Mouse (Mus musculus) heart, embryonic 14.5 days (tissue): Measurements from ENCODE around the gene Il17rb. TPM values are rescaled to one million over a fixed set of nuclear protein-coding genes. Genes with fewer than 3 reads are reported as not detected.

Source experiments
- ATAC-seq: fragments of 200-750 bp; cut with Nextera tagmentation; 2 replicates; pipeline ENCODE4 v1.8.0; 2017; ENCODE audit warnings: low read depth, moderate TSS enrichment; ENCODE audit not compliant: insufficient number of reproducible peaks, insufficient read depth, low FRiP score
- H3K27ac ChIP-seq, 2 experiments: fragments of 200-500 bp in 1 of 2; fragments of 300-500 bp in 1 of 2; sonication (generic) in 1 of 2; replicated peaks in 1 of 2; 2 replicates each; pipeline ENCODE4 v1.5.1; 2012 to 2014; ENCODE audit warnings: low read depth in 2 of 2, low read length in 2 of 2, control low read depth in 1 of 2, mild to moderate bottlenecking in 1 of 2, mixed read lengths in 1 of 2; ENCODE audit not compliant: control insufficient read depth in 1 of 2, insufficient read depth in 1 of 2
- H3K27me3 ChIP-seq: fragments of 300-500 bp; sonication (generic); 2 replicates; pipeline ENCODE4 v1.6.1; 2014; ENCODE audit warnings: mild to moderate bottlenecking, low read length, control low read depth; ENCODE audit not compliant: control insufficient read depth, insufficient read depth
- H3K36me3 ChIP-seq: fragments of 300-500 bp; sonication (generic); 2 replicates; pipeline ENCODE4 v1.6.1; 2014; ENCODE audit warnings: mild to moderate bottlenecking, control low read depth, low read length, mixed read lengths; ENCODE audit not compliant: control insufficient read depth, insufficient read depth
- H3K4me1 ChIP-seq, 2 experiments: fragments of 200-500 bp in 1 of 2; fragments of 300-500 bp in 1 of 2; sonication (generic) in 1 of 2; 2 replicates each; pipeline ENCODE4 v1.6.1; 2012 to 2014; ENCODE audit warnings: low read length in 2 of 2, control low read depth in 1 of 2, mixed read lengths in 1 of 2; ENCODE audit not compliant: control insufficient read depth in 2 of 2, insufficient read depth in 2 of 2
- H3K4me2 ChIP-seq: fragments of 300-500 bp; sonication (generic); 2 replicates; pipeline ENCODE4 v1.6.1; 2014; ENCODE audit warnings: mild to moderate bottlenecking, low read length
- H3K4me3 ChIP-seq, 2 experiments: fragments of 200-500 bp in 1 of 2; fragments of 300-500 bp in 1 of 2; sonication (generic) in 1 of 2; 2 replicates each; pipeline ENCODE4 v1.5.1; 2012 to 2014; ENCODE audit warnings: low read length in 2 of 2, mild to moderate bottlenecking in 2 of 2, control low read depth in 1 of 2, low read depth in 1 of 2, moderate library complexity in 1 of 2; ENCODE audit not compliant: control insufficient read depth in 1 of 2, insufficient read depth in 1 of 2
- H3K9ac ChIP-seq: fragments of 300-500 bp; sonication (generic); 2 replicates; pipeline ENCODE4 v1.6.1; 2014; ENCODE audit warnings: mild to moderate bottlenecking, low read length
- H3K9me3 ChIP-seq: fragments of 300-500 bp; sonication (generic); 2 replicates; pipeline ENCODE4 v1.6.1; 2016; ENCODE audit warnings: low read length, control low read depth; ENCODE audit not compliant: control insufficient read depth
- WGBS: fragments of 180-500 bp; shearing (Covaris S2); extraction: QIAGEN DNeasy Blood & Tissue Kit; methylation state at CpG from one replicate; pipeline ENCODE4 v1.1.7; 2014; 5-methylcytosine and 5-hydroxymethylcytosine counted together
- polyA plus RNA-seq: library from polyadenylated mRNA; unstranded; fragments of >200 nt; fragmentation: Nextera tagmentation; extraction: Ambion mirVana; gene quantifications from 2 replicates; pipeline ENCODE4 v1.2.1, GENCODE M21; 2014

Il17rb gene
- polyA plus RNA-seq, 1 experiment from 2014 or later: 0.36 TPM

DNA sequence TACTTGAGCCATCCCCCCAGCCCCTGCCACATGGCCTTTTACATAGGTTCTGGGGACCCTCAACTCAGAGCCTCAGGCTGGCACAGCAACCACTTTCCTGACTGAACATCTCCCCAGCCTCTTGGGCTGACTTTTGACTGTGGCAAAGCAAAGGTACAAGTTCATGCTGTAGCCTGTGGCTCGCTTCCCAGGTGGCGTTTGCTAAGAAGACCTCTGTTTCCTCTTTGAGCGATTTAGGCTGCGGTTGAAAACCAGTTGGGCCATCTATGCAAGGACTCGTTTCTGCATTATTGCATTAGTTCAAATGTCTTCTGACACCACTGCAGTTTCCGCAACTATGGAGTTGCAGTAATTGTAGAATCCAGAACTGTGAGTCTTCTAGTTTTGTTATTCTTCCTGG lies 13.8 kb upstream of the Il17rb start:
- Histone ChIP-seq H3K4me1 (no peaks in the 10 kb centered on the region), H3K4me3 (no peak overlapping the region), H3K27me3 (no peaks in the 10 kb centered on the region), H3K9me3 (no peaks in the 10 kb centered on the region), H3K9ac (no peak overlapping the region), H3K36me3 (no peaks in the 10 kb centered on the region), H3K27ac (no peak overlapping the region), H3K4me2 (no peak overlapping the region)
- ATAC-seq: no peak
- 91% methylated on average over 6 of the region's 6 CpGs for WGBS

DNA sequence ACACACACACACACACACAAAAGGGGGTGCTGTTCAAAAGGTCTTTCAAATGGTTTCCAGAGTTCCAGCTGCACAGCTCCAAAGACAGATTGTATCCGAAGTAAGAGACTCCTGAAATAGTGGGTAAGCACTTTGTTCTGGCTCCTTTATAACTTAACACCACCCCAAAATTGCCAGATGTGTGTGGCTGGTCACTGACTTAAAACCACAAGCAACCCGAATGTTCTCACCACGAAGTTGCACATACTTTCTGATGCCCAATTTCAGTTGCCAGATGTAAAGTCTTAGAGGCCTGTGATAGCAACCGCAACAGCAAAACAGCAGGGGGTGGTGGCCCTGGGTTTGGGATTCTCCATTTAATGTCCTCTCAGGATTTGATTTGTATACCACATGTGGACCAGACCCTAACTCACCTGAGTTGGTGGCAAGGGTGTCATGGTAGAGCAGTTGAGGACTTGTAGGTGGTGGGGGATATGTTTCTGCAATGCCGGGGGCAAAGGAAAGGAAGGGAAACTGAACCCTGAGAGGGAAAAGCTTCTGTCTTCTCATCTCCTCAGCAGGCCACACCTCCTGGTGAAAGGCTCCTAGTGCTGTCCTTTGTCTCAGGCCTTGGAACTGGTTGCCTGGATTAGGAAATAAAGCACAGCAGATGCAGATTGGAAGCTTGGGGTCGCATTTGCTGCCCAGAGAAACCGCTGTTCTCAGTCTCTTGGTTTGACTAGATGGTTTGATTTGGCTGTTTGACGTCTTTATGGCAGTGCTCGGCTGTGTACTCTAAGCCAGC lies 11.3 kb upstream of the Il17rb start:
- Histone ChIP-seq H3K4me2 (no peak overlapping the region), H3K27ac (no peak overlapping the region), H3K27me3 (no peaks in the 10 kb centered on the region), H3K9ac (no peak overlapping the region), H3K4me1 (no peaks in the 10 kb centered on the region), H3K9me3 (no peaks in the 10 kb centered on the region), H3K4me3 (no peak overlapping the region), H3K36me3 (no peaks in the 10 kb centered on the region)
- no peak for ATAC-seq
- 62% methylated on average over 9 of the region's 9 CpGs for WGBS

DNA sequence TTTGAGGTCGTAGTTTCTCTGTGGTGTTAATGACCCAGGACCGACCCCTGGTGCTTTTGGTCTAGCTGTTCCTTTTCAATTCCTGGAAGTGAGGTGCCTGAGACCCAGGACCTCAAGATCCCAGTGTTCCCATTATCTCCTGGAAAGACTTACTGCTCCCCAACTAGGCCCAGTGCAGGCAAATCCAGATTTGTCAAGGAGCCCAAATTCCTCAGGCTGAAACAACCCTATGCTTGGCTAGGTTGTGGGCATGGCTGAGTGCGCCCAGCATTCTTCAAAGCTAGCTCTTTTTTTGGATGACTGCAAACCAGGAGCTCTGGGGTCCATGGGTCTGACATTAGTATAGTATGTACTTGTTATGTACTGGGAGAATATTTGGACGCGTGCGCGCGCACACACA lies 10.7 kb upstream of the Il17rb start:
- Histone ChIP-seq H3K4me1 (no peaks in the 10 kb centered on the region), H3K9me3 (no peaks in the 10 kb centered on the region), H3K36me3 (no peaks in the 10 kb centered on the region), H3K9ac (no peak overlapping the region), H3K4me3 (no peak overlapping the region), H3K4me2 (no peak overlapping the region), H3K27ac (no peak overlapping the region), H3K27me3 (no peaks in the 10 kb centered on the region)
- 88% methylated on average over 8 of the region's 8 CpGs for WGBS
- no peak for ATAC-seq

DNA sequence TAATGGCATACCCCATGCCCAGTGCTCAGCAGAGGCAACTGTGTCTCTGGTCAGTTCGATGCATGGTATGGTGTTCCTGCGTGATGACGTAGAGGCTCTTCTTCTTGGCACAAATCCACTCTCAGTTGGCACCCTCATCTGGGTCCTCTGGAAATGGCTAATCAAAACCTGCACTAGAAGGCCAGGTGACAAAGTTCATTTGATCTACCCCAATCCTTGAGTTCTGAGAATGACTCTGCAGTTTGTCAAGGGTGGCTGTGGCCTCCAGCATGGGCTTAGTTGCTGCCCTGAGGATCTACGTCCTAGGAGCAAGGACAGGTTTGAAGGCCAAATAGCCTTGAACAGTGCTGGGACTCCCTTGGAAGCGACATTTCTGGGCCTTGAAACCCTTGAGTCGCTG lies 10.2 kb upstream of the Il17rb start:
- Histone ChIP-seq H3K4me3 (no peak overlapping the region), H3K27me3 (no peaks in the 10 kb centered on the region), H3K36me3 (no peaks in the 10 kb centered on the region), H3K9me3 (no peaks in the 10 kb centered on the region), H3K9ac (no peak overlapping the region), H3K27ac (no peak overlapping the region), H3K4me2 (no peak overlapping the region), H3K4me1 (no peaks in the 10 kb centered on the region)
- ATAC-seq: no peak
- 83% methylated on average over 6 of the region's 6 CpGs for WGBS

DNA sequence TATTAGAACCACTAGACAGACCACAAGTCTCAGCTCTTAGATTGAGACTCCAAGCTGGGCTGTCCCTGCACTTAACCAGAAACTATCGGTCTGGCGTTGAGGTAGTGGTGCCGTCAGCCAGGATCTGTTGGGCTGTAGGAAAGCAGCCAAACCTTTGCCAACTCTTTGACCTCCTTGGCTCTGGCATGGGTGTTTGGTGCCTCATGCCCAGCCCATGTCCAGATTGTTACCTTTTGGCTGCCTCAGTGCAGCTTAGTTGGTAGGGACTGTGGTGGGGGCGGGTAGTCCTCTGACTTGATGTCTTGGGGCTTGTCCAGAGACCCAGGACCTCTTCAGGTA lies 9.7 kb upstream of the Il17rb start:
- 93% methylated on average over 4 of the region's 4 CpGs for WGBS
- Histone ChIP-seq H3K27ac (no peak overlapping the region), H3K9me3 (no peaks in the 10 kb centered on the region), H3K9ac (no peak overlapping the region), H3K4me3 (no peak overlapping the region), H3K4me1 (no peaks in the 10 kb centered on the region), H3K36me3 (no peaks in the 10 kb centered on the region), H3K4me2 (no peak overlapping the region), H3K27me3 (no peaks in the 10 kb centered on the region)
- no peak for ATAC-seq

DNA sequence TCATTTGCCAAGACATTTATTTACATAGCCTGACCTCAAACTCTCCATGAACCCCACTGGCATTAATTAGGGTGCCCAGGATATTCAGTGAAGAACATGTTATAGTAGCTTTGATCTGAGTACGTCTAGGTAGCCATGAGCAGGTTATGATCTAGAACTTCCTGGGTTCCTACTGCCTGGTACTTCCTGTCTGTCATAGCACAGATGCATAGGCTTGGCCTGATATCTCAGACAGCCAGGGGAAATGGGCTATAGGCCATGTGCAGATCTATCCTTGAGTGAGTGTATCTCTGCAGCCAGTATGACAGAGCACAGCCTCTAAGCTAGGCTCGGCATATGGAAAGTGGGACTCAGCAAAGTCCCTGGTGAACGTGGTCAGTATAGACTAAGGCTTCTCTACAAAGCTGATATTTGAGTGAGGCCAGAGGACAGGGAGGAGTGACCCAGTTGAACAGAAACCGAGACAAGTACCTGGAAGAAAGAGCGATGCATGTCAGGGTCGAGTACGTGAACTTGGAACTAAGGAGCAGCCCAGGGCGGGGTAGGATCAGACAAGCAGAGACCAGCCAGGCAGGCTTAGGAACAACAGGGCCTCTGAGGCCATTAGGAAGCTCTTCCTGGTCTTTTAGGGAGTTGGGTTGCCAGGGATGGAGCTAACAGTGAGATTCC lies 9.2 kb upstream of the Il17rb start:
- Histone ChIP-seq H3K36me3 (no peaks in the 10 kb centered on the region), H3K4me3 (no peak overlapping the region), H3K9me3 (no peaks in the 10 kb centered on the region), H3K9ac (no peak overlapping the region), H3K4me2 (no peak overlapping the region), H3K27ac (no peak overlapping the region), H3K4me1 (no peaks in the 10 kb centered on the region), H3K27me3 (no peaks in the 10 kb centered on the region)
- no peak for ATAC-seq
- 76% methylated on average over 8 of the region's 8 CpGs for WGBS

DNA sequence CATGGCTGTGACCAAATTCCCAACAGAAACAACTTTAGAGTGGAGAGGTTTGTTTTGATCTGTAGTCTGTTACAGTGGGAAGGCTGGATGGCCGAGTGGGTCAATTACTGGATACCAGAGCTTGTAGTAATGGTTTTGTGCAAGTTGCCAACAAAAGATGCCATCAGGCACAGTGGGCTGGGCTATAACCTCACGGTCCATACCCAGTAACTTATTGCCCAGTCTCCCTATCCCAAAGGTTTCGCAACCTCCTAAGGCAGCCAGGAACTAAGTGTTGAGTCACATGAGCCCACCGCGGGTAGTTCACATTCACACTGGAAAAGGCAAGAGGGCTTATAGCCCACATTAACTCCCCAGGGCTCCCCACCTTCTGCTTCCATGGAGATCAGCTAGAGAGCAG lies 8.0 kb upstream of the Il17rb start:
- WGBS: 77% methylated on average over 5 of the region's 5 CpGs
- no peak overlapping the region for H3K4me3 ChIP-seq
- H3K9ac ChIP-seq: no peak overlapping the region
- H3K9me3 ChIP-seq: no peaks in the 10 kb centered on the region
- H3K4me2 ChIP-seq: no peak overlapping the region
- H3K27me3 ChIP-seq: no peaks in the 10 kb centered on the region
- no peaks in the 10 kb centered on the region for H3K36me3 ChIP-seq
- H3K27ac ChIP-seq: no peak overlapping the region
- no peak for ATAC-seq
- H3K4me1 ChIP-seq: no peaks in the 10 kb centered on the region

DNA sequence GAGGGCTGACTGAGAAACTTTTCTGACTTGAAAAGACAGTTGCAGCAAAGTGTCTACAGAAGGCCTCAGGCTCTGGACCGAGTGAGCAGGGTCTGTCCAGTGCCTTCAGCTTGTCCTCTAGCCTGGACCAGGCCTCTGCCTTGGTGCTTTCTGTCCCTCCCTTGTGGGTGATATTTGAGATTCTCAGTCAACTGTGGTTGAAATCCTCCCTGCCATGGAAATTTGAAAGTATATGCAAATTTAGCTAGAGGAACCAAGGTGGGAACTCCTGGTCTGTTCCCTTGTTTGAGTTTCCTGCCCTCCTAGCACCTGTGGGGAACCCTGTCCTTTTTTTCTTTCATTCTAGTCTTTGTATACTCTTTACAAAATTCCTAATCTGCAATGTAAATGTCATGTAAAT lies 6.3 kb upstream of the Il17rb start:
- Histone ChIP-seq H3K36me3 (no peaks in the 10 kb centered on the region), H3K4me2 (no peak overlapping the region), H3K9ac (no peak overlapping the region), H3K27me3 (peaks cover 5% of the 10 kb centered on the region; the same call in 1 of the 2 replicates), H3K4me1 (no peaks in the 10 kb centered on the region), H3K9me3 (no peaks in the 10 kb centered on the region), H3K4me3 (no peak overlapping the region), H3K27ac (no peak overlapping the region)
- WGBS: 44% methylated on average over 1 of the region's 1 CpGs
- ATAC-seq: no peak
